Mouse (Mus musculus) bone marrow macrophage, adult 2 months (primary cell): ENCODE measurements around the gene Tceanc2. TPM values are rescaled to one million over a fixed set of nuclear protein-coding genes. Genes with fewer than 3 reads are reported as not detected.

Source experiments
- H3K27ac ChIP-seq: 2 replicates; pipeline ENCODE4 v1.5.1; 2012; ENCODE audit warnings: low read depth, low read length; ENCODE audit not compliant: insufficient read depth
- H3K4me1 ChIP-seq: 2 replicates; pipeline ENCODE4 v1.6.1; 2012; ENCODE audit warnings: low read length; ENCODE audit not compliant: control insufficient read depth, insufficient read depth
- H3K4me3 ChIP-seq: 2 replicates; pipeline ENCODE4 v1.5.1; 2012; ENCODE audit warnings: mild to moderate bottlenecking, low read length, moderate library complexity; ENCODE audit not compliant: insufficient read depth
- CTCF ChIP-seq: IDR thresholded peaks from 2 replicates; pipeline ENCODE4 v1.5.1; 2012; ENCODE audit warnings: low read depth, mild to moderate bottlenecking, low read length, moderate library complexity
- POLR2A ChIP-seq: IDR thresholded peaks from 2 replicates; pipeline ENCODE4 v1.6.1; 2012; ENCODE audit warnings: mild to moderate bottlenecking, low read depth, low read length, borderline replicate concordance
- polyA plus RNA-seq: library from polyadenylated mRNA; stranded (reverse); fragments of >200 nt; gene quantifications from 2 replicates; pipeline ENCODE4 v1.2.4, GENCODE M21; 2012; ENCODE audit not compliant: missing spikeins, insufficient read depth, insufficient read length

Tceanc2 gene
- 27.9 and 34.4 TPM in 2 replicates for polyA plus RNA-seq

- peaks cover 33% of the 10 kb centered on the region for H3K4me1 ChIP-seq
- H3K27ac ChIP-seq, result peak within 1 kb of the TSS; percentile 88
- TF ChIP-seq POLR2A (no peak), CTCF (no peak)
- peak within 1 kb of the TSS; percentile 96 for H3K4me3 ChIP-seq
Measured at GRCm38 (mm10) chr4:107178830-107179490, at the start of gene Tceanc2. Gene Tceanc2 (minus strand): TSS chr4:107179116.

DNA sequence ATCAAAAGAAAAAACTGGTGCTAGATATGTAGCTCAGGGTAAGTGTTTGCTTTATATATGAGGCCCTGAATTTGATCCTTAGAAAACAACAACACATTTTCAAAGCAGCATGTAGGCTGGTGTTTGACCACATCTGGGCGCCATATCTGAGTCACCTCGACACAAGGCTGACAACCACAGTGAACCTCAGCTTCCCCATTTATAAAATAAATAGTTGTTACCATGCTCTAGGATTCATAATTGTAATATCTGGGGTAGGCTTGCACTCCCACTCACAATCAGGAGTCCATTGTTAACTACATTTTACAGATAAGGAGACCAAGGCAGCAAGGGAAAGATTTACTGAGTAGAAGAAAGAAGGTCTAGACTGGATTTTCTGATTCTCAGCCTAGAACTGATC is 47.4 kb upstream of the Tceanc2 start:
- TF ChIP-seq POLR2A (no peak), CTCF (no peak)
- Histone ChIP-seq H3K4me3 (no peak overlapping the region), H3K27ac (no peak overlapping the region), H3K4me1 (peaks cover 16% of the 10 kb centered on the region)

- H3K4me3 ChIP-seq, result no peak overlapping the region
- peaks cover 16% of the 10 kb centered on the region for H3K4me1 ChIP-seq
- TF ChIP-seq POLR2A, result no peak
- no peak for TF ChIP-seq CTCF
- H3K27ac ChIP-seq, result no peak overlapping the region
Measured at GRCm38 (mm10) chr4:107223225-107224204, 44.6 kb upstream of the Tceanc2 start.

- H3K4me3 ChIP-seq, result no peak overlapping the region
- peaks cover 19% of the 10 kb centered on the region for H3K4me1 ChIP-seq
- no peak for TF ChIP-seq CTCF
- no peak for TF ChIP-seq POLR2A
- H3K27ac ChIP-seq, result no peak overlapping the region
Measured at GRCm38 (mm10) chr4:107221524-107221923, 42.6 kb upstream of the Tceanc2 start.

DNA sequence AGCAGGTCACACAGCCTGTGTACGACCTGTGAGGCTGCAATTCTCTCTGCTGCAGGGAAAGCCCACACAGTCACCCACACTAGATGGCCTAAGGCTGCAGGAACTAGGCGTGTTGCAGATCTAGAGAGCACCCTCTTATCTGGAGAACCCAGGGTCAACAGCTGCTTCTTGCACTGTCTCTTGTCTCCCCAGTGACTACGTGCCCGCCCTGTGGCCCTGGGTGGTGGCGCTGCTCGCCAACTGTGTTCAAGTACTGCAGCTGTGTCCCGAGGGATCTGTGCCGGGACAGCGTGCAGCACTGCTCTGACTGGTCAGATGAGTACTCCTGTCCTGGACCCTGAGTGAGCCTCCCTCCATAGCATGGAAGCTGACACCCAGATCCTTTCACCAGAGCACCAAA is 38.7 kb upstream of the Tceanc2 start:
- Histone ChIP-seq H3K27ac (no peak overlapping the region), H3K4me3 (no peak overlapping the region), H3K4me1 (peaks cover 13% of the 10 kb centered on the region)
- TF ChIP-seq POLR2A, result no peak
- no peak for TF ChIP-seq CTCF

GRCm38 (mm10) chr4:107213279-107214011 is 34.5 kb upstream of the Tceanc2 start:
- Histone ChIP-seq H3K4me3 (no peak overlapping the region), H3K4me1 (peaks cover 15% of the 10 kb centered on the region), H3K27ac (no peak overlapping the region)
- TF ChIP-seq CTCF (no peak), POLR2A (no peak)

DNA sequence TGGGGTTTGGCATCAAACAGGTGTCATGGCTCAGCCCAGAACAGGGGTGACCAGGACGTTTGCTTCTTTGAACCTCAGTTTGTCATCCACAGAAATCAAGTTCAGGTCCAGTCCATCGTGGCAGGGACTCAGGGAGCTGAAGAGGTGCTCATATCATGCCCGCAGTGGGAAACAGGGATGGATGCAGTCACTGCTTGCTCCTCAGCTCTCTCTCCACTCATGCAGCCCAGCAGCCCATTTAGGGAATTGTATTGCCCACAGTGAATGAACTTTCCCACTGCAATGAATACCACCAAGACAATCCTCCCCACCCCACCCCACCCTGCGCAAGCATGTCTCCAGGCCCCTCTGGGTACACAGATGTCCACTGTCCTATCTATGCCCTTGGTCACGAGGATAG is 33.0 kb upstream of the Tceanc2 start:
- Histone ChIP-seq H3K4me1 (peaks cover 11% of the 10 kb centered on the region), H3K27ac (no peak overlapping the region), H3K4me3 (no peak overlapping the region)
- TF ChIP-seq CTCF (no peak), POLR2A (no peak)

DNA sequence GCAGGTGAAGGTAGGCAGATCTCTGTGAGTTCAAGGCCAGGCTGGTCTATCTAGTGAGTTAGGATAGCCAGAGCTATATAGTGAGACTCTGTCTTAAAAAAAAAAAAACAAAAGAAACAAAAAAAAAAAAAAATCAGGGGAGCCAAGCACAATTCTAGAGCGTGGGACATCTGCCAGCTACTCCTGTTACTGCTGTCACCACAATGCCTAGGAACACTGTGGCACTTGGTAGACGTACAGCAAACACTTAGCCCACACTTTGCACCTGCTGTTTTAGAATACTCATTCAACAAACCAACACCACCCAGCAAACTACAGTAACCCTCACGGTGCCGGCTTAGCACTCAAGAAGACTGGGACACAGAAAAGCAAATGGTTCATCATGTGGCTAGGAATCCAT is 32.5 kb upstream of the Tceanc2 start:
- peaks cover 11% of the 10 kb centered on the region for H3K4me1 ChIP-seq
- no peak overlapping the region for H3K4me3 ChIP-seq
- H3K27ac ChIP-seq, result no peak overlapping the region
- TF ChIP-seq POLR2A (no peak), CTCF (no peak)

GRCm38 (mm10) chr4:107210483-107211097 is 31.7 kb upstream of the Tceanc2 start:
- no peak for TF ChIP-seq CTCF
- TF ChIP-seq POLR2A, result no peak
- Histone ChIP-seq H3K4me3 (no peak overlapping the region), H3K27ac (no peak overlapping the region), H3K4me1 (peaks cover 11% of the 10 kb centered on the region)
